23 mouse cellular contexts compared by ENCODE assay signal in genomic region chr17:88845278-88845677, GRCm38 (mm10). TPM values are rescaled to one million over a fixed set of nuclear protein-coding genes. Genes with fewer than 3 reads are reported as not detected.
DNase-seq lines count a peak whose midpoint lies in the region; ATAC-seq lines count a peak whose summit lies in the region.
"Had no signal": no experiment of that assay in that cellular context is flagged by ENCODE, and none has a peak within 500 bp of the region (broad histone marks: within the 10 kb centered on the region; RNA-seq: fewer than 3 reads in every experiment).

No protein-coding gene starts in this region.

- no peak overlapping the region for H3K27ac ChIP-seq in forebrain, embryonic 14.5 days (ENCODE audit: low read depth, low read length)
- no peak overlapping the region for H3K27ac ChIP-seq in forebrain, embryonic 11.5 days (ENCODE audit: low read depth, low read length)
- H3K27ac ChIP-seq in midbrain, embryonic 15.5 days: no peak overlapping the region
- H3K27ac ChIP-seq: embryonic facial prominence, embryonic 12.5 days; heart, embryonic 15.5 days; hindbrain, embryonic 13.5 days; hindbrain, postnatal 0 days had no signal

- peak; percentile 42; the same call in 1 of the 2 replicates for ATAC-seq in forebrain, embryonic 14.5 days
- ATAC-seq in forebrain, embryonic 11.5 days (replicated peaks; ENCODE audit: low FRiP score): no peak
- ATAC-seq in midbrain, embryonic 15.5 days (replicated peaks): 0 out of 2 replicates have a peak, but pooled peaks have one; percentile 42
- ATAC-seq: hindbrain, postnatal 0 days had no signal

- WGBS in forebrain, embryonic 14.5 days: 70% methylated on average over 7 of the region's 7 CpGs
- 74% methylated on average over 7 of the region's 7 CpGs for WGBS in forebrain, embryonic 11.5 days
- WGBS in midbrain, embryonic 15.5 days: 41% methylated on average over 7 of the region's 7 CpGs

- H3K27me3 ChIP-seq in forebrain, embryonic 14.5 days (replicated peaks; ENCODE audit: control insufficient read depth, insufficient read depth, low read length): no peaks in the 10 kb centered on the region
- H3K27me3 ChIP-seq in forebrain, embryonic 11.5 days (ENCODE audit: control insufficient read depth, insufficient read depth, low read length): no peaks in the 10 kb centered on the region
- no peaks in the 10 kb centered on the region for H3K27me3 ChIP-seq in midbrain, embryonic 15.5 days (replicated peaks)
- H3K27me3 ChIP-seq: embryonic facial prominence, embryonic 12.5 days; heart, embryonic 15.5 days; hindbrain, embryonic 13.5 days had no signal

- no peaks in the 10 kb centered on the region for H3K36me3 ChIP-seq in forebrain, embryonic 14.5 days (ENCODE audit: control insufficient read depth, insufficient read depth, low read length)
- H3K36me3 ChIP-seq in forebrain, embryonic 11.5 days (ENCODE audit: control insufficient read depth, insufficient read depth, low read length): no peaks in the 10 kb centered on the region
- no peaks in the 10 kb centered on the region for H3K36me3 ChIP-seq in midbrain, embryonic 15.5 days (replicated peaks)
- H3K36me3 ChIP-seq: embryonic facial prominence, embryonic 12.5 days; heart, embryonic 15.5 days; hindbrain, embryonic 13.5 days had no signal

- no peaks in the 10 kb centered on the region for H3K4me1 ChIP-seq in forebrain, embryonic 14.5 days (ENCODE audit: control insufficient read depth, insufficient read depth, low read length)
- H3K4me1 ChIP-seq in forebrain, embryonic 11.5 days (replicated peaks; ENCODE audit: control insufficient read depth, insufficient read depth, low read length): no peaks in the 10 kb centered on the region
- 0 out of 2 replicates have a peak, but pooled peaks cover 4% of the 10 kb centered on the region for H3K4me1 ChIP-seq in midbrain, embryonic 15.5 days
- H3K4me1 ChIP-seq: embryonic facial prominence, embryonic 12.5 days; heart, embryonic 15.5 days; hindbrain, embryonic 13.5 days had no signal

- H3K9me3 ChIP-seq in forebrain, embryonic 14.5 days (replicated peaks; ENCODE audit: control insufficient read depth, low read length): no peaks in the 10 kb centered on the region
- no peaks in the 10 kb centered on the region for H3K9me3 ChIP-seq in forebrain, embryonic 11.5 days (ENCODE audit: control insufficient read depth, low read length)
- H3K9me3 ChIP-seq in midbrain, embryonic 15.5 days: no peaks in the 10 kb centered on the region
- H3K9me3 ChIP-seq: embryonic facial prominence, embryonic 12.5 days; heart, embryonic 15.5 days; hindbrain, embryonic 13.5 days had no signal

- no peak overlapping the region for H3K9ac ChIP-seq in forebrain, embryonic 14.5 days (ENCODE audit: low read length)
- no peak overlapping the region for H3K9ac ChIP-seq in forebrain, embryonic 11.5 days (ENCODE audit: low read length)
- H3K9ac ChIP-seq in midbrain, embryonic 15.5 days: no peak overlapping the region
- H3K9ac ChIP-seq: embryonic facial prominence, embryonic 12.5 days; heart, embryonic 15.5 days; hindbrain, embryonic 13.5 days had no signal

- intact Hi-C loops in left cerebral cortex, postnatal 14 days (cut with DNase I): no loop called here

- DNase-seq in forebrain, embryonic 14.5 days (ENCODE audit: low spot score): peak; percentile 9
- DNase-seq in forebrain, embryonic 11.5 days (ENCODE audit: low spot score): no peak
- DNase-seq in left cerebral cortex, postnatal 14 days (ENCODE audit: low spot score in 2 of 2): peak; percentile 5 to 11
- DNase-seq in left cerebral cortex, adult 11 months (ENCODE audit: low spot score): no peak
- DNase-seq in R1 (ENCODE audit: low read depth, low spot score): peak; percentile 13
- no peak for DNase-seq in right cerebral cortex, adult 2 months (ENCODE audit: low spot score in 2 of 2)
- no peak for DNase-seq in thymus, postnatal 0 days (ENCODE audit: low spot score)
- DNase-seq: adrenal gland, adult 2 months; adrenal gland, postnatal 25 days; cerebellum, adult 2 months; cerebellum, postnatal 10 days; embryo, embryonic 11 days; gastrocnemius, postnatal 10 days; heart, adult 18-20 months; heart, postnatal 14 days had no signal

- H3K4me2 ChIP-seq in forebrain, embryonic 14.5 days (ENCODE audit: low read length): no peak overlapping the region
- no peak overlapping the region for H3K4me2 ChIP-seq in forebrain, embryonic 11.5 days (ENCODE audit: low read depth, low read length, severe bottlenecking)
- H3K4me2 ChIP-seq in midbrain, embryonic 15.5 days: no peak overlapping the region
- H3K4me2 ChIP-seq: embryonic facial prominence, embryonic 12.5 days; heart, embryonic 11.5 days; heart, embryonic 15.5 days; hindbrain, embryonic 13.5 days had no signal

- H3K4me3 ChIP-seq in forebrain, embryonic 14.5 days (ENCODE audit: low read depth, low read length): no peak overlapping the region
- H3K4me3 ChIP-seq in forebrain, embryonic 11.5 days (ENCODE audit: low read depth, low read length): no peak overlapping the region
- H3K4me3 ChIP-seq in midbrain, embryonic 15.5 days: no peak overlapping the region
- H3K4me3 ChIP-seq: embryonic facial prominence, embryonic 12.5 days; heart, embryonic 15.5 days; hindbrain, embryonic 13.5 days had no signal

RNA-seq across cellular contexts. Expression of gene Lhcgr, which starts 53.5 kb away (rescaled TPM):
- polyA plus RNA-seq in forebrain, embryonic 14.5 days (2014; fragmentation: Nextera tagmentation; extraction: Ambion mirVana): 0.79 and 1.3 TPM in 2 replicates
- polyA plus RNA-seq in forebrain, embryonic 11.5 days (2014; fragmentation: Nextera tagmentation; extraction: Ambion mirVana): 0.16 and 0.20 TPM in 2 replicates
- total RNA-seq in left cerebral cortex, postnatal 14 days (2021): under 1 TPM; 0.32 to 0.40 TPM
- 0.97 and 1.5 TPM in 2 replicates for polyA plus RNA-seq in midbrain, embryonic 15.5 days (2015; fragmentation: Nextera tagmentation; extraction: Ambion mirVana)
- polyA plus RNA-seq in thymus, postnatal 0 days (2015; fragmentation: Nextera tagmentation; extraction: Ambion mirVana): 0.08 TPM in 1 of 2 replicates, not detected in the other
- total RNA-seq: adrenal gland, postnatal 25 days; MEL had no signal
- polyA plus RNA-seq: C2C12; heart, embryonic 15.5 days had no signal

Comparison
In these comparisons a context has a peak if more than half of its experiments do, and no peak if none do; other contexts are left out.
1. DNase-seq: peak in forebrain, embryonic 14.5 days (single experiment), left cerebral cortex, postnatal 14 days (2 of 2) and R1 (single experiment); none in forebrain, embryonic 11.5 days (single experiment), left cerebral cortex, adult 11 months (single experiment), right cerebral cortex, adult 2 months (0 of 2) and thymus, postnatal 0 days (single experiment).